Mouse (Mus musculus): ENCODE results near the gene Rnase9.
"Not testable (repeated sequence)": the region's sequence is repeated elsewhere in the genome, so short reads cannot be mapped to it uniquely, and the experiment has no call there.

The Rnase9 gene

GRCm38 (mm10) chr14:51050063-51050462, 8.4 kb upstream of the Rnase9 start, which contains the start of gene Rnase11:
Gene Rnase11, minus strand, starts transcription at chr14:51050163.
- DNase-seq (ENCODE audit: low spot score): no peak

GRCm38 (mm10) chr14:51047846-51048245, 6.2 kb upstream of the Rnase9 start:
- DNase-seq (ENCODE audit: low spot score): no peak

DNA sequence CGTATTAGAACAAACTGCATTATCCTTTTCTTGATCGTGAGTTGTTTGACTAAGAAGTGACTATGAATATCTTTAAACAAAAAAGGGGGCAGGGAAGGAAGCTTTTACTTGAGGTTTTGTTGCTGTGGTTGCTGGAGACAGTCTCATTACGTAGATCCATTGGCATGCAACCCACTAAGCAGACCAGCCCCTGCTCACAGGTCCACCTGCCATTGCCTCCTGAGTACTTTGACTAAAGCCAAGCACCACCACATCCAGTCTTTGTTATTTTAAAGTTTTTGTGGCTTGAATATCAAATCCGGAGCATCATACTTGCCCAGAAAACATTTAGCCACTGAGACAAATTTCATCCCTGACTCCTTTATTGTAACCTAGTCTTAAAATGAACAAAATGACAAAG, 5.5 kb downstream of the Rnase9 start:
- DNase-seq (ENCODE audit: low spot score): no peak

DNA sequence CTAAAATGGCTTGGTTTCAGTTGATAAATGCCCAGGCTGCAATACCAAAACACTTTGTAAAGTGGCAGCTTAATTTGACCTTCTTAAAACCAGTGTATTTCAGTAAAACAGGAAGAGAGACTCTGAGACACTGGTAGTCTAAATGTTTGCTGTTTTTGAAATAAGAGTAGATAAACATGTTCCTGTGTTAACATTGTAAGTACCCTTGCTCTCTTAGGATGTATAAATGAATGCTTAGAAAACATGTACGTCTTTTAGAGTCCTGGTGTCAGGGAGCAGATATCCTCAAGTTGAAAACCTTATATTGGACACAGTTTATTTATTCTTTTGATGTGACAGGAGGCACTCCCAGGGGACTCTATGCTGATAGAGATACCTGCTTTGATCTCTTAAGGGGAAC, 6.5 kb downstream of the Rnase9 start:
- DNase-seq (ENCODE audit: low spot score): no peak

GRCm38 (mm10) chr14:51027387-51028155, 14.1 kb downstream of the Rnase9 start:
- DNase-seq (ENCODE audit: low spot score): no peak

- DNase-seq (ENCODE audit: low spot score): no peak
These were observed 15.1 kb downstream of the Rnase9 start for GRCm38 (mm10) chr14:51026391-51027133.

DNA sequence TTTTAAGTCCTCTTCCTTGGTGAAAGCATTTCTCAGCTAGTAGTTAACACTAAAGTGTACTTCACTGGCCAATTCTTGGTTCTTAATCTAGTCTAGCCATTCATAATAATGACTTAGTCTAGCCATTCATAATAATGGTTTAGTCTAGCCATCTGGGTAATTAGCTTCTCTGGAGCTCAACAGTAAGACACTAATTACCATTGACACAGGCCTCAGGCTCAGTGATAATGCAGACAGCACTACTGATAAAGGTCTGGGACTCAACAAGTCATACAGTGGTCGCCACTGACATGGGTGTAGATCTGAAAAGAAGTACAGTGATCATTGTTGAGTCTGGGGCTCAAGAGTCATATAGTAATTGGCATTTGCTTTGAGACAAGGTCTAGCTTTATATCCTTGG, 16.8 kb downstream of the Rnase9 start:
- no peak for DNase-seq (ENCODE audit: low spot score)

DNA sequence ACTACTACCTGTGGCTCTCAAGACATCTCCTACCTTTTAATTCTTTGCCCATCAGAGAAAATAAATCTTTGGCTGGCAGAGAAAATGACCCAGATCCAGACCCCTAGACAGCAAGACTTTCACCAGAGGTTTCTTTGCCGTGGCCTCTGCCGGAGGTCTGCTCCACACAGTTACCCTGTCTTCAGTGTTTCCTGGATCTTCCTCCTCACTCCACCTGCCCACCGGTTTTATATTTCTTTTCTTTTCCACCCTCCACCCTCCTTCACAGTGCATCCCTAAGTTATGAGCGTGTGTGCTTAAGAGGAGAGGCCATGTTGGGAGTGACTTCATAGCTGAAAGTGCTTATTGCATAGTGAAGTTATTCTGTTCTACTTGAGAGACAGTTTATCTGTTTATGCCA, 18.2 kb downstream of the Rnase9 start:
- no peak for DNase-seq (ENCODE audit: low spot score)

DNA sequence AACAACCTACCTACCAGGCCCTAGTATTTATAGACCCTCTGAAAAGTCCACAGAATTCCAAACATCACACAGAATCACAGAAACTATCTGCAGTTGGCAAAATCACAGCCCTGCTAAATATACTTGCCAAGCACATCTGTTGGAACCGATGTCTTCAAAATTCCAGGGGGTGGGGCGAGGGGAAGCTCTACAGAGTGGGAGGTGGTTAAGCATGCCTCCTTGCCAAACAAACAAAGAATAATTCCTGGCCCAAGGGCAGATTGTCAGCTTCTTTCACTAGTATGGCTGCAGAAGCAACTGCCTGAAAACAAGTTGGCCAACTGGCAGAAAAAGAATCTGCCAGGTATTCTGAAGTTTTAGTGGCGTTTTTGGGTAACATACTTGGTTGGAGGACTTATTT, 24.4 kb downstream of the Rnase9 start:
- no peak for DNase-seq (ENCODE audit: low spot score)

GRCm38 (mm10) chr14:51015780-51016179, 25.9 kb downstream of the Rnase9 start:
- DNase-seq (ENCODE audit: low spot score): no peak

DNA sequence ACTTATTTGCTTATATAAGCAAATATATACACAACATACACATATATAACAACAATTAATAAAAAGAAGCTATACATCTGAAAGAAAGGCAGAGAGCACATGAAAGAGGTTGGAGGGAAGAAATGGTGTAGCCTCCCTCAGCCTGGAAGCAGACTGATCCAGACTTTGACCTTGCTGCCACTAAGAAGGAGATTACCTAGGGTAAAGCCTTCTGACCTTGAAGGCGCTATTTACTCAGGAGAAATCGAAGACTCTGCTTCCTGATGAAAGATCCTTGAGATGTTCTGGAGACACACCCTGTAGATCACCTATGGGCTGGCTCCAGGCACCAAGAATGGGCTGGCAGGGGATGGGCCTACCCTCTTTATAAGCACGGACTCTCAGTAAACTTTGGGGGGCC, 26.9 kb downstream of the Rnase9 start:
- not testable (repeated sequence) for DNase-seq (ENCODE audit: low spot score)

DNA sequence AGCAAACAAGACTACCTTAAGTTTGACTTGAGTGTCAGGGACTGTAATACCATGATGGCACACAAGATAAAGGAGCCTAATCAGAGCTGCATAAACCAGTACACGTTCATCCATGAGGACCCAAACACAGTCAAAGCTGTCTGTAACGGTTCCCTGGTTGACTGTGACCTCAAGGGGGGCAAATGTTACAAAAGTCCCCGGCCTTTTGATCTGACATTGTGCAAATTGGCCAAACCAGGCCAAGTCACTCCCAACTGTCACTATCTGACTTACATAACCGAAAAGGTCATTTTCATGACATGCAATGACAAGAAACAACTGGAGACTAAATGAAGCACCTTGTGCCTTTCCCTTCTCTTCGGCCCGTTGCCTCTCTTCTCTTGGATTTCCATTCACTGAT, 32.1 kb downstream of the Rnase9 start:
- no peak for DNase-seq (ENCODE audit: low spot score)

- DNase-seq (ENCODE audit: low spot score): no peak
These were observed 32.9 kb downstream of the Rnase9 start for GRCm38 (mm10) chr14:51008781-51009180.

DNA sequence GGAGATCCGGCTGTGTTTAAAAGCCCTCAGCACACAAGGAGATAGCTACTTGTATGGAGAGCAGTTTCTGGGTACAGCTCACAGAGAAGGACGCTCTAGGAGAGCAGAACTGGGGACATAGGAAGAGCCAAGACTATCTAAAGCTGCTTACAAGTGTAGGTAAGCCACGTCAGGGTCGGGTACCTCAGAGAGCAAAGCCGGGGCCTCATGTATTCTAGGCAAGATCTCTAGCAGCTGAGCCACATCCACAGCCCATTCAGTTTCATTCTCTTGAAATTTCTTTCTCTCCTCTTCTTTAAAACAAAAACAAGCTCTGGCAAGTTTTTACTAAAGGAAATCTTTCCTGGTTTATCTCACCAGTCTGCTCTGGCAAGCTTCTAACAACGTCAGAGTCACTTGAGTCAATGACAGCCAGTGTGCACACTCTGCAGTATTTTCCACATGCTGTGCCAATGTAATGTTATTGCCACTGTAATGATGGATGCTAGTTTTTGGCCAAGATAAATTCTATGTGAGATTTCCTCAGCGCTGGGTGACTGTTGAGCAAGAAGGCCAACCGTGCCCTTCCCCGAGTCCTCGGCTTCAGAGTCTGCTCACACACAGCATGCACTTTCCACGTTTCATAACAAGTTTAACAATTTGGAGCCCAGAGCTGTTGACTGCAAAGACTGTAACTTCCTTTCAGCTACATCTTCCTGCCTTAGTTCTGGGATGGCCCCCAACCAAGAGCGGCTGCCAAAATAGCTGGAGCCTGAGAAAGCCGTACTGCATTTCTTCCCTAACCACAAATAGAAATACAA, 33.6 kb downstream of the Rnase9 start:
- DNase-seq (ENCODE audit: low spot score): no peak

GRCm38 (mm10) chr14:51007152-51007801, 34.4 kb downstream of the Rnase9 start, which contains the start of gene Rnase10:
Gene Rnase10, plus strand, starts transcription at chr14:51007751.
- no peak for DNase-seq (ENCODE audit: low spot score)

DNA sequence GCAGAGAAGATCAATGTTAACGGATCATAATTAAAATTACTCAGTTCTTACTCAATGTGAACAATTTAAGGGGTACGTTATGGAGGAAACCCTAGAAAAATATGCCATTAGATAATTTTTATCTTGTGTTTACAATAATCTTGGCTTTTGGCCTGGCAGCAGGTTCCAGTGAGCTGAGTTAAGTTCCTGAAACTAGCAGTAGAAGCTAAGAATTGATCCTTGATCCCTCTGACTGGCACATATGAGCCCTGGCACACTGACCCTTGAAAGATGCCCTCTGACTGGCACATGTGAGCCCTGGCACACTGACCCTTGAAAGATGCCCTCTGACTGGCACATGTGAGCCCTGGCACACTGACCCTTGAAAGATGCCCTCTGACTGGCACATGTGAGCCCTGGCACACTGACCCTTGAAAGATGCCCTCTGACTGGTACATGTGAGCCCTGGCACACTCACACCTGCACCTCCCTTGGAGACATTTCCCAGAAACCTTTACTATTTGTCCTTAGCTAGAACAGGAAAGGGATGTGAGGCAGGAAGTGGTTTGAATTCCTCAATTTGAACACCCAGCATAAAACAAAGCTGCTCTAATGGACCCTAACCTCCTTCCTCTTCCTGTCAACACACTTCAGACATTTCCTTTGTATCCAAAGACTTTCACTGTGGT, 43.5 kb downstream of the Rnase9 start:
- no peak for DNase-seq (ENCODE audit: low spot score)

- no peak for DNase-seq (ENCODE audit: low spot score)
These were observed 44.6 kb downstream of the Rnase9 start for GRCm38 (mm10) chr14:50997088-50997487.

GRCm38 (mm10) chr14:50991037-50991436, 50.6 kb downstream of the Rnase9 start:
- DNase-seq (ENCODE audit: low spot score): no peak

Data from ovary, postnatal 10 days (tissue).